Mouse (Mus musculus) liver, postnatal 0 days (tissue): ENCODE data around the gene Nup62. TPM values are rescaled to one million over a fixed set of nuclear protein-coding genes. Genes with fewer than 3 reads are reported as not detected.

Source experiments
- ATAC-seq: fragments of 200-750 bp; cut with Nextera tagmentation; 2 replicates; pipeline ENCODE4 v1.8.0; 2017; ENCODE audit warnings: mild to moderate bottlenecking, moderate library complexity
- DNase-seq: peaks from one replicate; pipeline ENCODE4 v3.0.0-alpha.2; 2016
- H3K27ac ChIP-seq: fragments of 300-500 bp; sonication (generic); 2 replicates; pipeline ENCODE4 v1.5.1; 2014; ENCODE audit warnings: antibody characterized with exemption, moderate library complexity, mild to moderate bottlenecking, low read depth
- H3K27me3 ChIP-seq: fragments of 300-500 bp; sonication (generic); 2 replicates; pipeline ENCODE4 v1.6.1; 2014; ENCODE audit warnings: low read length, control low read depth, mixed read lengths; ENCODE audit not compliant: insufficient read depth
- H3K36me3 ChIP-seq: fragments of 300-500 bp; sonication (generic); replicated peaks from 2 replicates; pipeline ENCODE4 v1.6.1; 2014; ENCODE audit warnings: mild to moderate bottlenecking, control low read depth, low read length, moderate library complexity, mixed read lengths; ENCODE audit not compliant: insufficient read depth
- H3K4me1 ChIP-seq: fragments of 300-500 bp; sonication (generic); 2 replicates; pipeline ENCODE4 v1.6.1; 2014; ENCODE audit warnings: antibody characterized with exemption, mild to moderate bottlenecking, control low read depth; ENCODE audit not compliant: insufficient read depth
- H3K4me2 ChIP-seq: fragments of 300-500 bp; sonication (generic); 2 replicates; pipeline ENCODE4 v1.6.1; 2014; ENCODE audit warnings: low read depth, mild to moderate bottlenecking, low read length, moderate library complexity, mixed read lengths
- H3K4me3 ChIP-seq: fragments of 300-500 bp; sonication (generic); 2 replicates; pipeline ENCODE4 v1.5.1; 2014; ENCODE audit warnings: low read depth, low read length
- H3K9ac ChIP-seq: fragments of 300-500 bp; sonication (generic); replicated peaks from 2 replicates; pipeline ENCODE4 v1.6.1; 2014; ENCODE audit warnings: mild to moderate bottlenecking, moderate library complexity
- H3K9me3 ChIP-seq: fragments of 300-500 bp; sonication (generic); 2 replicates; pipeline ENCODE4 v1.6.1; 2016; ENCODE audit warnings: mild to moderate bottlenecking, control low read depth, low read length, mixed read lengths
- CTCF ChIP-seq: sonication (generic); IDR thresholded peaks from 2 replicates; pipeline ENCODE4 v1.5.1; 2016; ENCODE audit warnings: antibody characterized with exemption, low read depth
- EP300 ChIP-seq: IDR thresholded peaks from 2 replicates; pipeline ENCODE4 v1.6.1; 2016; ENCODE audit warnings: antibody characterized with exemption, low read depth, mild to moderate bottlenecking
- WGBS: fragments of 180-500 bp; shearing (Covaris S2); extraction: QIAGEN DNeasy Blood & Tissue Kit; methylation state at CpG from one replicate; pipeline ENCODE4 v1.1.7; 2014; ENCODE audit not compliant: insufficient replicate concordance; 5-methylcytosine and 5-hydroxymethylcytosine counted together
- polyA plus RNA-seq: library from polyadenylated mRNA; unstranded; fragments of >200 nt; fragmentation: Nextera tagmentation; extraction: Ambion mirVana; gene quantifications from 2 replicates; pipeline ENCODE4 v1.2.1, GENCODE M21; 2015

The Nup62 gene
- polyA plus RNA-seq, 1 experiment from 2014 or later = 21.4 TPM

DNA sequence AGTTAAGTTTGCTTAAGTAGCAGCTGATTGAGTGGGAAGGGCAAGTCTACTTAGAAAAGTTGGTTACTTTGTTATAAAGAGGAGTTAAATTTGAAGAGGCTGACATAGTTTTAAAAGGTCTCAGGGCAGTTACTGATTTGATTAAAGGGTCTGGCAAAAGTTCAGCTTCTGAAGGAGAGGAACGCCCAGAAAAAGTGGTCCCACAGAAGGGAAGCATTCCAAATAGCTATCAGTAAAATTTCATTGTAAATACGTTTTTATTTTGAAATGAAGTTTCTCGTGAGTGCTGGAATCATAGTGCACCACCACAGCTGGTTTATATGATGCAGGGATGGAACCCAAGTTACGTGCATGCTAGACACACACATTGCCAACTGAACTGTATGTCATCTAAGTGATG is 16.9 kb downstream of the Nup62 start:
- 78% methylated on average over 4 of the region's 4 CpGs for WGBS
- no peak overlapping the region for H3K9ac ChIP-seq
- peaks cover 32% of the 10 kb centered on the region for H3K36me3 ChIP-seq

DNA sequence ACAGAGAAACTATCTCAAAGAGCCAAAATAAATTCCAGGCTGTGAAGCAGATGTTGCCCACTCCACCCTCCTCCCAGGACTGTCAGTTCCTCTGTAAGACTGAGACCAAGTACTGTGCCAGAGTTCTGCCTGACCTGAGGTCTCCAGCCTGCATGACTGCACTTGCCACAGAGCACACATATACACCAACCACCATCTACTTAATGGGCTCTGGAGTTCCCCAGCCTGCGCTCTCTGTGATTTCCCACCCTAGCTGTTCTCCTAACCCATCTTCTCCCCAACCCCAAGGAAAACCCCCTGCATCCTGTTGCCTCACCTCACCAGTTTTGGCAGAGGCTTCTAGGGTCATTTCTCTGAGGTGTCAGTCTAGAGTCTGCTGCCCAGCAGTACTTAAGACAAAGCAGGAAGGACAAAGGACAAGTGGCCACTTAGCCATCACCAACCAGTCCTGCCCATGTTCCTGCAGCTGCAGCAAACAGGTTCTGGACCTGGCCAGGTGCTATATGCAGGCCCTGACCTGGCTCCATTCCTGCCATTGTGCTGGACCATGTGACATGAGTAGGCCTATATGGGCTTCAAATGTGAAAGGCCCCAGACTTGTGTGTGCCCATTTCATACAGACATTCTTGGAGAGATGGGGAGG is 19.6 kb downstream of the Nup62 start:
- 0 out of 2 replicates have a peak, but pooled peaks cover 9% of the 10 kb centered on the region for H3K27me3 ChIP-seq
- no peak for DNase-seq

More for the DNA sequence above, 16.9 kb downstream of the Nup62 start:
- no peaks in the 10 kb centered on the region for H3K9me3 ChIP-seq
- H3K4me1 ChIP-seq = peaks cover 9% of the 10 kb centered on the region
- H3K4me2 ChIP-seq = no peak overlapping the region
- no peak overlapping the region for H3K27ac ChIP-seq
- ATAC-seq (no peak), DNase-seq (no peak)
- TF ChIP-seq EP300 = no peak
- no peak for TF ChIP-seq CTCF
- no peak overlapping the region for H3K4me3 ChIP-seq
- no peaks in the 10 kb centered on the region for H3K27me3 ChIP-seq

DNA sequence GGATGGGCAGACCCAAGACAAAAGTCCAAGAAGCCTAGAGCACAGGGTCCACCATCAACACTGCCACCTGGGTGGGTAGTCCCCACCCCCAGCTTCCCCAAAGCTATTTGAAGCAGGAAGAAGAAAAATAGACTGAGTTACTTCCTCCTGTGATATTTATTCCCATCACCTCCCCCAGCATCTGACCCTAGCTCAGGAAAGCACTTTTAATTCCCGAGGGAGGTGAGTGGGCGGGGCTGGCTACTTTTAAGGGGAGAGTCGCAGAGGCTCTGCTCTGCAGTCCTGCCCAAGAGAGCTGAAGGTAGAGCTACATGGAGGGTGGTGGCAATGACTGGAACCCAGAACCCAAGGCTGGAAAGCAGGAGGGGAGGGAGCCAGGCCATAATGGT is 20.1 kb downstream of the Nup62 start:
- peak overlapping the region; percentile 6; the same call in 1 of the 2 replicates for H3K4me2 ChIP-seq
- H3K27ac ChIP-seq = no peak overlapping the region
- 0 out of 2 replicates have a peak, but pooled peaks cover 9% of the 10 kb centered on the region for H3K27me3 ChIP-seq
- no peak overlapping the region for H3K9ac ChIP-seq
- no peaks in the 10 kb centered on the region for H3K9me3 ChIP-seq
- 32% methylated on average over 3 of the region's 3 CpGs for WGBS
- DNase-seq (no peak), ATAC-seq (no peak)
- H3K4me1 ChIP-seq = peaks cover 24% of the 10 kb centered on the region
- no peak for TF ChIP-seq EP300
- no peak for TF ChIP-seq CTCF
- no peak overlapping the region for H3K4me3 ChIP-seq
- H3K36me3 ChIP-seq = peaks cover 4% of the 10 kb centered on the region; the same call in 1 of the 2 replicates

More for the DNA sequence above, 19.6 kb downstream of the Nup62 start:
- no peak for TF ChIP-seq CTCF
- no peak for TF ChIP-seq EP300
- H3K9ac ChIP-seq = no peak overlapping the region
- no peak overlapping the region for H3K4me3 ChIP-seq
- H3K4me1 ChIP-seq = peaks cover 24% of the 10 kb centered on the region
- 91% methylated on average over 1 of the region's 1 CpGs for WGBS
- H3K27ac ChIP-seq = no peak overlapping the region
- H3K36me3 ChIP-seq = peaks cover 9% of the 10 kb centered on the region
- no peak for ATAC-seq
- H3K9me3 ChIP-seq = no peaks in the 10 kb centered on the region
- H3K4me2 ChIP-seq = no peak overlapping the region

DNA sequence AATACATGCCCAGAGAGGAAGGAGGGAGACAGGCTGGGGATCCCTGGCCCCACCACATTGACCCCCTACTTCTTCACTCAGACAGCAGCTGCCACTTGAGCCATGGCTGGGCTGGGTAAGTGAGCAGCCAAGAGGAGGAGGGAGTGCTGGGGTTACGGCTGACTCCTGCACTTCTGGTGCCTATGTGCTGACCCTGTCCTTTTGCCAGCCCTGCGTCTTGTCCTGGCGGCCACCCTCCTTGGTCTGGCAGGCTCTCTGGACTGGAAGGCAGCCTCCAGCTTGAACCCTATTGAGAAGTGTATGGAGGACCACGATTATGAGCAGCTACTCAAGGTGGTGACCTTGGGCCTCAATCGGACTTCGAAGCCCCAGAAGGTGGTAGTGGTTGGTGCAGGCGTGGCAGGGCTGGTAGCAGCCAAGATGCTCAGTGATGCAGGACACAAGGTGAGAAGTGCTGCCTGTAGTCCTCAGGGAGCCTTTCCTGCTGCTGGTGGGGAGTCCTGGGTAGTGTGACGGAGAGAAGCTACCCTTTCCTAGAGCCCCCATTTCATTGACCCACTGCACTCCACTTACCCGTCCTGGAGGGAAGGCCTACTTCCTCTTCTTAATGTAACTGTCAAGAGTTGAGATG is 20.6 kb downstream of the Nup62 start:
- H3K9ac ChIP-seq = no peak overlapping the region
- H3K4me3 ChIP-seq = no peak overlapping the region
- WGBS = 74% methylated on average over 9 of the region's 9 CpGs
- H3K4me2 ChIP-seq = peak overlapping the region; percentile 6; the same call in 1 of the 2 replicates
- TF ChIP-seq CTCF (no peak), EP300 (no peak)
- ATAC-seq = no peak
- 0 out of 2 replicates have a peak, but pooled peaks cover 9% of the 10 kb centered on the region for H3K27me3 ChIP-seq
- no peaks in the 10 kb centered on the region for H3K9me3 ChIP-seq
- peaks cover 5% of the 10 kb centered on the region for H3K36me3 ChIP-seq
- DNase-seq = no peak
- peaks cover 24% of the 10 kb centered on the region for H3K4me1 ChIP-seq
- no peak overlapping the region for H3K27ac ChIP-seq

DNA sequence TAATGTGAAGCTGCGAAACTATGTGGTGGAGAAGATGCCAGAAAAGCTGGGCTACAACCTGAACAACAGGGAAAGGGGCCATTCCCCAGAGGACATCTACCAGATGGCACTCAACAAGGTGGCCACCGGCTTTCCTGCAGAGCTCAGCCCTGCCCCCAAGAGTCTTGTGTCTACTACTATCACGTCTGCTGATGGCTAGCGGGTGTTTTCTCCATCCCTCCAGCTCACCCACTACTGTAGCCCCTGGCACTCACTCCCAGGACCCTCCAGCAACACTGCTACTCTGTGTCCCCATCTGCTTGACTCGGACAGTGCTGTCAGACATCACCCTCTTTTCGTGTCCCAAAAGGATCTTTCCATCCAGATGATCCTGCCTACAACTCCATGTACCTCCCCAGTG is 22.2 kb downstream of the Nup62 start:
- ATAC-seq = no peak

DNA sequence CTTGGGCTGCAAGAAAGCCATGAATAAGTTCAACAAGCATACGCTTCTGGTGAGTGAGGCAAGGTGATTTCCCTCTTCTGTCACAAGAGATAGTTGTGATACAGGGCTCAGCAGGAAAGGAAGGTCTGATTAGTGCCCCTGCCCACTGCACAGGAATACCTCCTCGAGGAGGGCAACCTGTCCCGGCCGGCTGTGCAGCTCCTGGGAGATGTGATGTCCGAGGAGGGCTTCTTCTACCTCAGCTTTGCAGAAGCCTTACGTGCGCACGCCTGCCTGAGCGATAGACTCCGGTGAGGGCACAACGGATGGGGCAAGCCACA is 23.2 kb downstream of the Nup62 start:
- TF ChIP-seq CTCF = no peak
- no peak for TF ChIP-seq EP300
- Histone ChIP-seq H3K9me3 (no peaks in the 10 kb centered on the region), H3K36me3 (peaks cover 23% of the 10 kb centered on the region), H3K4me3 (peak overlapping the region; percentile 29), H3K4me2 (peak overlapping the region; percentile 64), H3K4me1 (peaks cover 24% of the 10 kb centered on the region), H3K9ac (peak overlapping the region; percentile 1; the same call in 1 of the 2 replicates), H3K27me3 (0 out of 2 replicates have a peak, but pooled peaks cover 9% of the 10 kb centered on the region), H3K27ac (no peak overlapping the region)
- DNase-seq = no peak
- no peak for ATAC-seq
- WGBS = 19% methylated on average over 11 of the region's 11 CpGs

More for the DNA sequence above, 22.2 kb downstream of the Nup62 start:
- H3K36me3 ChIP-seq = peaks cover 14% of the 10 kb centered on the region
- no peak for TF ChIP-seq EP300
- no peak for TF ChIP-seq CTCF
- no peak for DNase-seq
- H3K9me3 ChIP-seq = no peaks in the 10 kb centered on the region
- H3K27me3 ChIP-seq = 0 out of 2 replicates have a peak, but pooled peaks cover 9% of the 10 kb centered on the region
- peaks cover 24% of the 10 kb centered on the region for H3K4me1 ChIP-seq
- H3K4me3 ChIP-seq = no peak overlapping the region
- no peak overlapping the region for H3K4me2 ChIP-seq
- H3K9ac ChIP-seq = no peak overlapping the region
- 82% methylated on average over 6 of the region's 6 CpGs for WGBS
- H3K27ac ChIP-seq = no peak overlapping the region
